Mouse (Mus musculus) heart, embryonic 13.5 days (tissue): Measurements from ENCODE around the gene Gm42906. TPM values are rescaled to one million over a fixed set of nuclear protein-coding genes. Genes with fewer than 3 reads are reported as not detected.
A peak's percentile ranks its signal among the peaks of the same experiment; 100 is the strongest.

ENCODE experiments used
- ATAC-seq: fragments of 200-750 bp; cut with Nextera tagmentation; 2 replicates; pipeline ENCODE4 v1.8.0; 2017; ENCODE audit warnings: moderate TSS enrichment; ENCODE audit not compliant: insufficient number of reproducible peaks, low FRiP score, low TSS enrichment; ENCODE audit errors: extremely low read depth
- H3K27ac ChIP-seq: fragments of 300-500 bp; sonication (generic); replicated peaks from 2 replicates; pipeline ENCODE4 v1.5.1; 2015; ENCODE audit warnings: moderate library complexity, mild to moderate bottlenecking, inconsistent platforms
- H3K27me3 ChIP-seq: fragments of 300-500 bp; sonication (generic); replicated peaks from 2 replicates; pipeline ENCODE4 v1.6.1; 2015; ENCODE audit warnings: mild to moderate bottlenecking, inconsistent platforms
- H3K36me3 ChIP-seq: fragments of 300-500 bp; sonication (generic); 2 replicates; pipeline ENCODE4 v1.6.1; 2015; ENCODE audit warnings: mild to moderate bottlenecking, inconsistent platforms
- H3K4me1 ChIP-seq: fragments of 300-500 bp; sonication (generic); 2 replicates; pipeline ENCODE4 v1.6.1; 2015; ENCODE audit warnings: inconsistent platforms
- H3K4me2 ChIP-seq: fragments of 300-500 bp; sonication (generic); 2 replicates; pipeline ENCODE4 v1.6.1; 2015; ENCODE audit warnings: inconsistent platforms, mild to moderate bottlenecking, moderate library complexity
- H3K4me3 ChIP-seq: fragments of 300-500 bp; sonication (generic); 2 replicates; pipeline ENCODE4 v1.5.1; 2015; ENCODE audit warnings: moderate library complexity, mild to moderate bottlenecking, inconsistent platforms
- H3K9ac ChIP-seq: fragments of 300-500 bp; sonication (generic); 2 replicates; pipeline ENCODE4 v1.6.1; 2015; ENCODE audit warnings: inconsistent platforms, mild to moderate bottlenecking, moderate library complexity
- H3K9me3 ChIP-seq: fragments of 300-500 bp; sonication (generic); 2 replicates; pipeline ENCODE4 v1.6.1; 2016; ENCODE audit warnings: inconsistent platforms
- WGBS: fragments of 180-500 bp; shearing (Covaris S2); methylation state at CpG from one replicate; pipeline ENCODE4 v1.1.7; 2015; ENCODE audit warnings: mixed read lengths; 5-methylcytosine and 5-hydroxymethylcytosine counted together
- polyA plus RNA-seq: library from polyadenylated mRNA; unstranded; fragments of >200 nt; fragmentation: Nextera tagmentation; extraction: Ambion mirVana; gene quantifications from 2 replicates; pipeline ENCODE4 v1.2.1, GENCODE M21; 2015

Gm42906 gene
- polyA plus RNA-seq, 1 experiment from 2014 or later = not detected

DNA sequence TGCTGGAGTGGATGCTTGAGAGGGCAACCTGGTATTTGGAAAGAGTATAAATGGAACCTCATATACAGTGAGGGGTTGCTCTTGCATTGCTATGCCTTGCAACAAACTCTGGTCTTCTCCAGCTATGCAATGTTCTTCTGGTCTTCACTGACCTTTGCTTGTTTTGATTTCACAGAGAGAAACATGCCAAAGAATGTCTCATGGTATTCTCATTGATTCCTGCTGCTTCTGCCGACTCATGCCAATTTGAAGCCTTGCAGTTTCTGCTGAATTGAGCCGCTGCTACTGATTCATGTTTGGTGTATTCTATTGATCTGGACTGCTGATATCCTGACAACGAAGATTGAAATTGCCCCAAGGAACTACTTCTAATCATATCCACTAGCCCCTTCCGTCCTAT is 134.4 kb downstream of the Gm42906 start:
- Histone ChIP-seq H3K27ac (no peak overlapping the region), H3K4me2 (no peak overlapping the region), H3K4me3 (no peak overlapping the region), H3K9me3 (no peaks in the 10 kb centered on the region), H3K9ac (no peak overlapping the region), H3K36me3 (no peaks in the 10 kb centered on the region), H3K27me3 (no peaks in the 10 kb centered on the region), H3K4me1 (no peaks in the 10 kb centered on the region)
- WGBS = 87% methylated on average over 4 of the region's 4 CpGs
- no peak for ATAC-seq

DNA sequence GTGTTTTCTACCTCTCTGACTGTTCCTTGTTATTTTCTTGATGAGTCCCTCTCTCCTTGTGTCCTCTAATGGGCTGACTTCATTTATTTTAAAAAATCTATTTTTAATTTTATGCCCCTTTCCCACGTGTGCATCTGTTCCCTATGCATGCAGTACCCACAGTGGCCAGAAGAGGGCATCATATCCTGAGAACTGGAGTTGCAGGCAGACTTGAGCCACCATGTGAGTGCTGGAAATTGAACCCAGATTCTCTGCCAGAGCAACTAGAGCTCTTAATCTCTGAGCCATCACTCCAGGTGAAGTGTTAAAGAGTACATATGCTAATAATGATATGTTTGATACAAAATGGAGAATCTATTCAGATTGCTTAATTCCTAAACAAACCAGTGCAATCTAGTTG is 135.7 kb downstream of the Gm42906 start:
- H3K9me3 ChIP-seq = no peaks in the 10 kb centered on the region
- ATAC-seq = no peak
- H3K4me3 ChIP-seq = no peak overlapping the region
- no peak overlapping the region for H3K27ac ChIP-seq
- H3K4me1 ChIP-seq = no peaks in the 10 kb centered on the region
- H3K4me2 ChIP-seq = no peak overlapping the region
- no peak overlapping the region for H3K9ac ChIP-seq
- no peaks in the 10 kb centered on the region for H3K27me3 ChIP-seq
- WGBS = 35% methylated on average over 1 of the region's 1 CpGs
- no peaks in the 10 kb centered on the region for H3K36me3 ChIP-seq

DNA sequence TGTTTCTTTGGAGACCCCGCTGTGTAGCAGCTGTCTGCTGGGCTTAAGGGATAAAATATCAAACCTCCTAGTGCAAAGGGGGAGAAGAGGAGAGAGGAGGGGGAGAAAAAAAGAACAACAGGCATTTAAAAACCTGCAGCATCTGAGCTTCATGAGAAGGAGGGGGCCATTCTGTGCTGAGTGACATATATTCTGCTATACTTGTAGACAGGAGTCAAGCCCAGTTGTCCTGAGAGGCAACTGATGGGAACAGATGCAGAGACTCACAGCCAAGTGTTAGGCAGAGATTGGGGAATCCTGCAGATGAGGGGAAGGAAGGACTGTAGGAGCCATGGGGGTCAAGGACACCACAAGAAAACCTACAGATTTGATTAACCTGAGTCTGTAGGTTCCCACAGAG is 141.6 kb downstream of the Gm42906 start:
- no peak for ATAC-seq
- H3K4me3 ChIP-seq = no peak overlapping the region
- 72% methylated on average over 1 of the region's 1 CpGs for WGBS
- no peaks in the 10 kb centered on the region for H3K27me3 ChIP-seq
- H3K4me1 ChIP-seq = peaks cover 3% of the 10 kb centered on the region; the same call in 1 of the 2 replicates
- H3K27ac ChIP-seq = no peak overlapping the region
- H3K9ac ChIP-seq = no peak overlapping the region
- no peak overlapping the region for H3K4me2 ChIP-seq
- no peaks in the 10 kb centered on the region for H3K36me3 ChIP-seq
- H3K9me3 ChIP-seq = no peaks in the 10 kb centered on the region

DNA sequence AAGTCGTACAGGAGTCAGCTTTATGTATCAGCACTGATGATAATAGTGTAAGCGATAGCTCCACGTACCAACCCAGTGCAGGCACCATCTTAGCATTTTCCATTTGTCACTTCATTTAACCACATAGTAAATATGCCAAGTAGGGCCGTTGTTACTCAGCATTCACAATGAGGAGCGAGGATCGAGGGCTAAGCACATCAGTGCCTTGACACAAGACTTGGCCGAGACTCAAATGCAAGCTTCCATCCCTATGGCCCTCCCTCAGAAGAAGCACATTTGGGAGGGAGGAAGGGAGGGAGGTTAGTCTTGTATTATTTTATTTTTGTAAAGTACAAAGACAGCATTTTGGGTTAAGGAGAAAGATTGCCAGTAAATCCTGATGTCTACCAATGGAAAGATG is 148.4 kb downstream of the Gm42906 start:
- no peak overlapping the region for H3K27ac ChIP-seq
- no peaks in the 10 kb centered on the region for H3K36me3 ChIP-seq
- ATAC-seq = no peak
- no peak overlapping the region for H3K4me2 ChIP-seq
- H3K9me3 ChIP-seq = no peaks in the 10 kb centered on the region
- no peaks in the 10 kb centered on the region for H3K27me3 ChIP-seq
- H3K4me1 ChIP-seq = peaks cover 3% of the 10 kb centered on the region; the same call in 1 of the 2 replicates
- H3K4me3 ChIP-seq = no peak overlapping the region
- H3K9ac ChIP-seq = no peak overlapping the region
- 77% methylated on average over 7 of the region's 7 CpGs for WGBS

DNA sequence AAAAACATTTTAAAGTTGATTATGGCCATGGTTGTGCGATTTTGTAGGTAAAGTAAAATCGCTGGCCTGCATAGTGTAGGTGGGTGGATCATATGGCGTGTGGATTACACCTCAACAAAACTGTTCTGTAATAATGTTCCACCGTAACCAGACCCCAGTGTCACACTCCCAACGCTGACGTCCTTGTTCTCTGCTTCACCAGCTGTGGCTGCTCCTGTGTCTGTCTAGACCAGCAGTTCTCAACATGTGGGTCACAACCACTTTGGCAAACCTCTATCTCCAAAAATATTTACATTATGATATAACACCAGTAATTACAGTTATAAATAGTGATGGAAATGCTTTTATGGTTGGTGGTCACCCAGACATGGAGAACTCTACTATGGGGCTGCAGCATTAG is 150.0 kb downstream of the Gm42906 start:
- H3K4me3 ChIP-seq = no peak overlapping the region
- no peaks in the 10 kb centered on the region for H3K36me3 ChIP-seq
- no peaks in the 10 kb centered on the region for H3K4me1 ChIP-seq
- H3K9ac ChIP-seq = no peak overlapping the region
- H3K27me3 ChIP-seq = no peaks in the 10 kb centered on the region
- 74% methylated on average over 6 of the region's 6 CpGs for WGBS
- no peak overlapping the region for H3K4me2 ChIP-seq
- H3K9me3 ChIP-seq = no peaks in the 10 kb centered on the region
- H3K27ac ChIP-seq = no peak overlapping the region
- no peak for ATAC-seq

DNA sequence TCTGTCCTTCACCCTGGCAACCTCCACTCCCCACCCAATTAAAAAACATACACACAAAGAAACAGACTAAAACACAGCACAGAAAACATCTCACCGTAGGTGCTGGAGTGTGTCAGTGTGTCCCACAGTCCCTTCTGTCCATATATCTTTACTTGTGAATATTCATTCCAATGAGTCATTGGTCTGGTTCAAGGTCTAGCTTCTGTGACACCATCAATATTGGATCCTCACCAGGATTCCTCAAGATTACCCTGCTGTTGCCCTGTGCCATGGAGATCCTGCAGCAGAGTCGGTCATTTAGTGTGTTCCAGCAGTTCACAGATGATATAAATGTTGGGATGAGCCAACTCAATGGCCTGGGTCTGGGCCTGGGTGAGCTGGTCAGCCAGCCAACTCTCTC is 152.0 kb downstream of the Gm42906 start:
- Histone ChIP-seq H3K4me1 (no peaks in the 10 kb centered on the region), H3K9ac (no peak overlapping the region), H3K27ac (no peak overlapping the region), H3K4me2 (no peak overlapping the region), H3K36me3 (no peaks in the 10 kb centered on the region), H3K27me3 (no peaks in the 10 kb centered on the region), H3K9me3 (no peaks in the 10 kb centered on the region), H3K4me3 (no peak overlapping the region)
- 84% methylated on average over 2 of the region's 2 CpGs for WGBS
- ATAC-seq = no peak

DNA sequence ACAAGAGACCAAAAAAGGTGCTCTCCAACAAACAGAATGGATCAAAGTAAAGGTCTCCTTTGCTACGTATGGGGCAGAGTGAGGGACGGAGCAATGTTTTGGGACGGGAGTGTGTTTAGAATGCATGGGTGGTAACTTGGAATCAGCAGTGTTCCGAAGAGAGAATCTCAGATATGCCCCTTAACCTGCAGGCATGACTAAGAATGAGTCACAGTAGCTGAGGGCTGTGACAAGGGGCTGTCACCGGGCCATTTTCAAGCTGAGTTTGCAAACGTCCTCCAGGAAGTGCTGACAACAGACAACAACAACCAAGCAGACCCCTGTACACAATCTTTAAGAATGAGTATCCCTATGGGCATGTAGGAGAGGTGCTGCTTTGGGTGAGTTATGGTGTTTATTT is 153.7 kb downstream of the Gm42906 start:
- no peaks in the 10 kb centered on the region for H3K36me3 ChIP-seq
- ATAC-seq = no peak
- H3K4me3 ChIP-seq = no peak overlapping the region
- H3K27ac ChIP-seq = no peak overlapping the region
- no peaks in the 10 kb centered on the region for H3K9me3 ChIP-seq
- no peaks in the 10 kb centered on the region for H3K27me3 ChIP-seq
- no peaks in the 10 kb centered on the region for H3K4me1 ChIP-seq
- no peak overlapping the region for H3K4me2 ChIP-seq
- H3K9ac ChIP-seq = no peak overlapping the region
- WGBS = 53% methylated on average over 6 of the region's 6 CpGs

DNA sequence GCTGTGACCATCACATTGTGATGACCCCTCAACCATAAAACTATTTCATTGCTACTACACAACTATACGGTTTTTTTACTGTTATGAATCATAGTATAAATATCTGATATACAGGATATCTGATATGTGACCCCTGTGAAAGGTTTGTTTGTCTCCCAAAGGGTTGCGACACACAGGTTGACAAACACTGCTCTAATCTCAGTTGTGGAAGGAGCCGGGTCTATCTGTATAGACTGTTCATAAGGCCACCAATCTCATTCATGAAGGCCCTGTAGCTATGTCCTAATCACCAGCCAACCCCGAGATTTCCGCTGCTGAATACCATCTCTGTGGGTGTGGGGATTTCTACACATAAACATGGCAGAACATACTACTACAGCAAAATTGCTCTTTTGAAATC is 157.1 kb downstream of the Gm42906 start:
- no peaks in the 10 kb centered on the region for H3K27me3 ChIP-seq
- 74% methylated on average over 5 of the region's 5 CpGs for WGBS
- H3K4me2 ChIP-seq = no peak overlapping the region
- no peak overlapping the region for H3K27ac ChIP-seq
- no peaks in the 10 kb centered on the region for H3K9me3 ChIP-seq
- ATAC-seq = no peak
- no peak overlapping the region for H3K4me3 ChIP-seq
- no peak overlapping the region for H3K9ac ChIP-seq
- no peaks in the 10 kb centered on the region for H3K4me1 ChIP-seq
- H3K36me3 ChIP-seq = no peaks in the 10 kb centered on the region

DNA sequence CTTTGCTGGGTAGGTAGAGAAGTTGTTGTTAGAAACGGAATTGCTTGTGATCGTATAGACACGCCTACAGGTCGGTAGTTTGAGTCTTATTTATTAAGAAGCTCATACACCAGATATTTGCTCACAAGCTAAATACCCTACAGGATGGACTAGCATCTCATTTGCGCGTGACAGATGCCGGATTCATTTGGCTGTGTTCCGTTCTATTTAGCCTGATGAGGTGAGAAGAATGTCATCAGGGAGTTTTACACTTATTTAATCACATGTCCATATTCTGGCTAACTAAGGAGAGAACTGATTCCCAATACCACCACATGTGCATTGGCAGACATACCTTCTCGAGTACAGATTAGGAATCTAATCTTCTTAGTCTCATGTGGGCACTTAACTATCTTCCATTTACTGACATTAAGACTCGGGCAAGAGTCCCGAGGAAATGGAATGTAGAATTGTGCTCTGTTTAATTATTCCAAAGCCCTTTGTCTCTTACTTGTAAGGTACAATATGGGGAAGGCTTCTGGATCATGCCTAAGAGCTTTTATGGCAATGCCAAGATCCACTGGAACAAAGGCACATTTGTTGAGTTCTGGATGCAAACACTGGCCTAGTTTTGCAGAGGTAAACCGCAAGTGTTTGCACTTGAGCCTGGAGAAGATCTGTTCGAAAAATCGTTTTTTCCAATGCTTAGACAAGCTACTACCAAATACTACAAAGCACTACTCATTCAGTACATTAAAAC is 160.9 kb downstream of the Gm42906 start:
- H3K4me3 ChIP-seq = no peak overlapping the region
- WGBS = 82% methylated on average over 14 of the region's 14 CpGs
- no peaks in the 10 kb centered on the region for H3K9me3 ChIP-seq
- no peak overlapping the region for H3K27ac ChIP-seq
- no peak overlapping the region for H3K9ac ChIP-seq
- no peaks in the 10 kb centered on the region for H3K36me3 ChIP-seq
- no peak for ATAC-seq
- no peak overlapping the region for H3K4me2 ChIP-seq
- H3K27me3 ChIP-seq = no peaks in the 10 kb centered on the region
- H3K4me1 ChIP-seq = no peaks in the 10 kb centered on the region

DNA sequence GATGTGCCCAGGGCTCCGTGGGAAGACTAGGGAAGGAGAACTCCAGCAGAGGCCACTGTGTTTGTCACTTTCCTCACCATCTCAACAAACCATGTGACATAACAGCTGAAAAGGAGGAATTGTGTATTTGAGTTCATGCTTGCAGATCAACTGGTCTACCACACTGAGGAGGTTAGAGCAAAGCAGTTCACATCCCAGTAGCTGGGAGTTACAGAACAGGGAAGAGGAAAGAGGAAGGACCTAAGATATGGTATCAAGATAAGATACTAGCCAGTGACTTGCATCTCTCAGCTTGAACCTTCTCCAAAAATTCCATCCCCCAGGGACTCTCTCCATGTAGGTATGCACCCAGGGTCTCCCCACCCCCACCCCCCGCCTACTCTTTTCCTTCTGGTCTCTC is 166.4 kb downstream of the Gm42906 start:
- H3K4me3 ChIP-seq = no peak overlapping the region
- no peaks in the 10 kb centered on the region for H3K9me3 ChIP-seq
- H3K4me1 ChIP-seq = no peaks in the 10 kb centered on the region
- no peak overlapping the region for H3K9ac ChIP-seq
- H3K27ac ChIP-seq = no peak overlapping the region
- no peak overlapping the region for H3K4me2 ChIP-seq
- ATAC-seq = no peak
- WGBS = 73% methylated on average over 2 of the region's 2 CpGs
- H3K27me3 ChIP-seq = 0 out of 2 replicates have a peak, but pooled peaks cover 3% of the 10 kb centered on the region
- H3K36me3 ChIP-seq = no peaks in the 10 kb centered on the region

DNA sequence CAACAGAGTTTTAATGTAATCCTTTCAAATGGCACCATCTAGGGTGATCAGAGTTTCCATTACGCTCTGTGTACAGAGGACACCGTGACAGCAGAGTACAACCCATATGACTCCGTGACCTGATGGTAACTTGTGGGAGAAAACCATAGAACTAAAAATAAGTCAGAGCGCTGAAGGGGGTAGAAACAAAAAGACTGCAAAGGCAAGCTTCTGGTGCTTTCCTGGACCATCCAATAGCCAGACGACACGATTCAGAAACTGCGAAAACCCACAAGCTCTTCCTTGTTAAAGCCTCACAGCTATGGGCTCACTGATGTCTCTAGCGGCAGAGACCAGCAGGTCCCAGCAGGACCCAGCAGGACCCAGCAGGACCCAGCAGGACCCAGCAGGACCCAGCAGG is 175.8 kb downstream of the Gm42906 start:
- H3K4me3 ChIP-seq = no peak overlapping the region

DNA sequence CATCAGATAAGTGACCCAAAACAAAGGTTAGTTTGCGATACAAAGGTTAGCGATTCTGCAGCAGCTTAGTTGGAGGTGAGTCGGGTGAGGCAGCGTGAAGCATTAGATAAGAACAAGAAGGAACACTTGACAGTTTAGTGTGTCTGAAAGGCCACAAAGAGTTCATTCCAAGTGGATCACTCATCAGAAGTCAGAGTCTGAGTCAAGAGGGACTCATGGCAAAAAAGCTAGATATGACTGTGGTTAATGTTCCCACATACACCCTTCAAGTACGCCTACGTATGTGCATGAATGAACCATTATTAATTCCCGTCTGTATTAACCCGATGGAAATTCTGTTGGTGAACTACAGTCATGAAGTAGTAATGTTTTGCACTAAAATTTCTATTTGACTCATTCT is 176.3 kb downstream of the Gm42906 start:
- WGBS = 46% methylated on average over 8 of the region's 8 CpGs
- Histone ChIP-seq H3K36me3 (no peaks in the 10 kb centered on the region), H3K4me3 (no peak overlapping the region), H3K27me3 (0 out of 2 replicates have a peak, but pooled peaks cover 10% of the 10 kb centered on the region), H3K9ac (no peak overlapping the region), H3K9me3 (no peaks in the 10 kb centered on the region), H3K4me1 (peaks cover 26% of the 10 kb centered on the region), H3K4me2 (no peak overlapping the region), H3K27ac (no peak overlapping the region)
- ATAC-seq = no peak

More for the DNA sequence above, 175.8 kb downstream of the Gm42906 start:
- WGBS = 47% methylated on average over 8 of the region's 8 CpGs
- Histone ChIP-seq H3K9ac (no peak overlapping the region), H3K27me3 (0 out of 2 replicates have a peak, but pooled peaks cover 10% of the 10 kb centered on the region), H3K36me3 (no peaks in the 10 kb centered on the region), H3K27ac (no peak overlapping the region), H3K4me2 (peak overlapping the region; percentile 37), H3K9me3 (no peaks in the 10 kb centered on the region), H3K4me1 (peaks cover 21% of the 10 kb centered on the region)
- ATAC-seq = no peak
